ENCODE assay signal across 13 mouse cellular contexts in genomic region chr9:96573252-96573651, GRCm38 (mm10). TPM values are rescaled to one million over a fixed set of nuclear protein-coding genes. Genes with fewer than 3 reads are reported as not detected.
DNase-seq lines count a peak whose midpoint lies in the region; ATAC-seq and TF ChIP-seq lines count a peak whose summit lies in the region.
"Had no signal": no experiment of that assay in that cellular context is flagged by ENCODE, and none has a peak within 500 bp of the region (broad histone marks: within the 10 kb centered on the region; RNA-seq: fewer than 3 reads in every experiment).

No protein-coding gene starts in this region.

- DNase-seq in hindbrain, embryonic 11.5 days (ENCODE audit: low spot score) = peak; percentile 18
- peak; percentile 82 for DNase-seq in midbrain, embryonic 14.5 days
- DNase-seq in brain, embryonic 14.5 days (ENCODE audit: low read depth) = peak; percentile 53
- peak; percentile 64 for DNase-seq in splenic B cell, adult 2 months (ENCODE audit: low read depth, low spot score)
- DNase-seq in thymus, adult 2 months = no peak
- DNase-seq in cerebellum, adult 9-11 months = no peak
- DNase-seq: kidney, postnatal 25 days; liver, embryonic 13.5 days had no signal

- H3K27me3 ChIP-seq in hindbrain, embryonic 11.5 days (ENCODE audit: control insufficient read depth, insufficient read depth, low read length) = no peaks in the 10 kb centered on the region
- H3K27me3 ChIP-seq in hindbrain, embryonic 12.5 days = no peaks in the 10 kb centered on the region
- no peaks in the 10 kb centered on the region for H3K27me3 ChIP-seq in midbrain, embryonic 14.5 days (ENCODE audit: control insufficient read depth, insufficient read depth, low read length)
- H3K27me3 ChIP-seq in midbrain, embryonic 13.5 days = no peaks in the 10 kb centered on the region
- no peaks in the 10 kb centered on the region for H3K27me3 ChIP-seq in splenic B cell, adult 2 months (ENCODE audit: control insufficient read depth, insufficient read depth, low read length, poor library complexity, severe bottlenecking)
- no peaks in the 10 kb centered on the region for H3K27me3 ChIP-seq in thymus, adult 2 months (ENCODE audit: control insufficient read depth, insufficient read depth, low read length)
- H3K27me3 ChIP-seq: embryonic facial prominence, embryonic 15.5 days; liver, embryonic 13.5 days had no signal

- WGBS in hindbrain, embryonic 11.5 days = 19% methylated on average over 1 of the region's 1 CpGs
- 18% methylated on average over 1 of the region's 1 CpGs for WGBS in hindbrain, embryonic 12.5 days
- 9% methylated on average over 1 of the region's 1 CpGs for WGBS in midbrain, embryonic 14.5 days
- 7% methylated on average over 1 of the region's 1 CpGs for WGBS in midbrain, embryonic 13.5 days
- WGBS in thymus, adult 2 months = 6% methylated on average over 1 of the region's 1 CpGs

- no peak overlapping the region for H3K9ac ChIP-seq in hindbrain, embryonic 11.5 days (ENCODE audit: low read depth, low read length)
- H3K9ac ChIP-seq in hindbrain, embryonic 12.5 days = no peak overlapping the region
- no peak overlapping the region for H3K9ac ChIP-seq in midbrain, embryonic 14.5 days (replicated peaks; ENCODE audit: low read length)
- H3K9ac ChIP-seq in midbrain, embryonic 13.5 days (replicated peaks) = no peak overlapping the region
- H3K9ac ChIP-seq: embryonic facial prominence, embryonic 15.5 days; liver, embryonic 13.5 days had no signal

- no peaks in the 10 kb centered on the region for H3K4me1 ChIP-seq in hindbrain, embryonic 11.5 days (replicated peaks; ENCODE audit: control insufficient read depth, insufficient read depth, low read length)
- H3K4me1 ChIP-seq in hindbrain, embryonic 12.5 days = no peaks in the 10 kb centered on the region
- H3K4me1 ChIP-seq in midbrain, embryonic 14.5 days (ENCODE audit: control insufficient read depth, insufficient read depth, low read length) = no peaks in the 10 kb centered on the region
- no peaks in the 10 kb centered on the region for H3K4me1 ChIP-seq in midbrain, embryonic 13.5 days (replicated peaks)
- H3K4me1 ChIP-seq in thymus, adult 2 months (replicated peaks; ENCODE audit: control insufficient read depth, insufficient read depth, low read length) = peaks cover 2% of the 10 kb centered on the region; the same call in 1 of the 2 replicates
- H3K4me1 ChIP-seq: embryonic facial prominence, embryonic 15.5 days; heart, embryonic 10.5 days; liver, embryonic 13.5 days had no signal

- no peak for TF ChIP-seq POLR2A in brain, embryonic 14.5 days (IDR thresholded peaks at IDR 0.05; ENCODE audit: borderline replicate concordance, extremely low read depth, insufficient read depth, insufficient read length, poor library complexity, severe bottlenecking)
- no peak for TF ChIP-seq POLR2A in thymus, adult 2 months (IDR thresholded peaks at IDR 0.05; ENCODE audit: control insufficient read depth, extremely low read depth, insufficient read depth, low read length, poor library complexity)

- H3K36me3 ChIP-seq in hindbrain, embryonic 11.5 days (ENCODE audit: control insufficient read depth, insufficient read depth, low read length) = no peaks in the 10 kb centered on the region
- peaks cover 8% of the 10 kb centered on the region for H3K36me3 ChIP-seq in hindbrain, embryonic 12.5 days
- peaks cover 27% of the 10 kb centered on the region for H3K36me3 ChIP-seq in midbrain, embryonic 14.5 days (ENCODE audit: control insufficient read depth, insufficient read depth, low read length)
- H3K36me3 ChIP-seq in midbrain, embryonic 13.5 days = peaks cover 14% of the 10 kb centered on the region
- peaks cover 17% of the 10 kb centered on the region for H3K36me3 ChIP-seq in splenic B cell, adult 2 months (ENCODE audit: control insufficient read depth, insufficient read depth, low read length, poor library complexity, severe bottlenecking)
- peaks cover 44% of the 10 kb centered on the region for H3K36me3 ChIP-seq in thymus, adult 2 months (ENCODE audit: control insufficient read depth, insufficient read depth, low read length)
- H3K36me3 ChIP-seq: liver, embryonic 13.5 days had no signal

- no peak for ATAC-seq in hindbrain, embryonic 11.5 days (ENCODE audit: low FRiP score)
- no peak for ATAC-seq in hindbrain, embryonic 12.5 days (ENCODE audit: low FRiP score)
- no peak for ATAC-seq in midbrain, embryonic 14.5 days (ENCODE audit: low FRiP score, low TSS enrichment)
- ATAC-seq in midbrain, embryonic 13.5 days = no peak

- H3K27ac ChIP-seq in hindbrain, embryonic 11.5 days (ENCODE audit: low read depth, low read length) = no peak overlapping the region
- H3K27ac ChIP-seq in hindbrain, embryonic 12.5 days = no peak overlapping the region
- no peak overlapping the region for H3K27ac ChIP-seq in midbrain, embryonic 14.5 days (replicated peaks; ENCODE audit: low read depth, low read length)
- H3K27ac ChIP-seq in midbrain, embryonic 13.5 days = no peak overlapping the region
- no peak overlapping the region for H3K27ac ChIP-seq in thymus, adult 2 months (ENCODE audit: control insufficient read depth, insufficient read depth, low read length)
- H3K27ac ChIP-seq: embryonic facial prominence, embryonic 15.5 days; heart, embryonic 10.5 days; liver, embryonic 13.5 days had no signal

- no peak for TF ChIP-seq CTCF in brain, embryonic 14.5 days (IDR thresholded peaks at IDR 0.05; ENCODE audit: borderline replicate concordance, extremely low read depth, insufficient read depth, insufficient read length)
- TF ChIP-seq CTCF in thymus, adult 2 months (IDR thresholded peaks at IDR 0.05; ENCODE audit: borderline replicate concordance, control insufficient read depth, extremely low read depth, insufficient read depth, low read length, poor library complexity) = no peak

- H3K4me3 ChIP-seq in hindbrain, embryonic 11.5 days (ENCODE audit: low read depth, low read length) = no peak overlapping the region
- H3K4me3 ChIP-seq in hindbrain, embryonic 12.5 days = no peak overlapping the region
- no peak overlapping the region for H3K4me3 ChIP-seq in midbrain, embryonic 14.5 days (replicated peaks; ENCODE audit: low read depth, low read length)
- H3K4me3 ChIP-seq in midbrain, embryonic 13.5 days (replicated peaks) = no peak overlapping the region
- no peak overlapping the region for H3K4me3 ChIP-seq in thymus, adult 2 months (ENCODE audit: control insufficient read depth, insufficient read depth, low read length)
- H3K4me3 ChIP-seq: embryonic facial prominence, embryonic 15.5 days; heart, embryonic 10.5 days; liver, embryonic 13.5 days had no signal

- no peaks in the 10 kb centered on the region for H3K9me3 ChIP-seq in hindbrain, embryonic 11.5 days (ENCODE audit: control insufficient read depth, low read length)
- no peaks in the 10 kb centered on the region for H3K9me3 ChIP-seq in hindbrain, embryonic 12.5 days (replicated peaks)
- no peaks in the 10 kb centered on the region for H3K9me3 ChIP-seq in midbrain, embryonic 14.5 days (ENCODE audit: control insufficient read depth, low read length)
- H3K9me3 ChIP-seq in midbrain, embryonic 13.5 days = no peaks in the 10 kb centered on the region
- H3K9me3 ChIP-seq: embryonic facial prominence, embryonic 15.5 days; heart, embryonic 10.5 days; liver, embryonic 13.5 days had no signal

- H3K4me2 ChIP-seq in hindbrain, embryonic 11.5 days (replicated peaks; ENCODE audit: low read depth, low read length) = no peak overlapping the region
- no peak overlapping the region for H3K4me2 ChIP-seq in hindbrain, embryonic 12.5 days (replicated peaks)
- no peak overlapping the region for H3K4me2 ChIP-seq in midbrain, embryonic 14.5 days (ENCODE audit: low read length)
- H3K4me2 ChIP-seq in midbrain, embryonic 13.5 days (replicated peaks) = no peak overlapping the region
- H3K4me2 ChIP-seq: embryonic facial prominence, embryonic 15.5 days; liver, embryonic 13.5 days had no signal

RNA-seq across cellular contexts. Expression of gene Gm28729, which starts 48.2 kb away (rescaled TPM):
- polyA plus RNA-seq in hindbrain, embryonic 11.5 days (2014; fragmentation: Nextera tagmentation; extraction: Ambion mirVana) = 0.25 and 0.56 TPM in 2 replicates
- polyA plus RNA-seq in hindbrain, embryonic 12.5 days (2016; fragmentation: Nextera tagmentation; extraction: Ambion mirVana) = 0.52 and 0.61 TPM in 2 replicates
- polyA plus RNA-seq in midbrain, embryonic 14.5 days (2014; fragmentation: Nextera tagmentation; extraction: Ambion mirVana) = not detected in 2 replicates
- polyA plus RNA-seq in midbrain, embryonic 13.5 days (2015; fragmentation: Nextera tagmentation; extraction: Ambion mirVana) = 0.10 TPM in 1 of 2 replicates, not detected in the other
- polyA plus RNA-seq in brain, embryonic 14.5 days (2012; rRNA removed) = 0.08 and 0.18 TPM in 2 replicates
- 0.04 and 0.08 TPM in 2 replicates for polyA plus RNA-seq in thymus, adult 2 months (2012; rRNA removed)
- polyA plus RNA-seq: heart, embryonic 10.5 days; liver, embryonic 13.5 days; neural tube, embryonic 14.5 days had no signal

RNA-seq across cellular contexts. Expression of gene Rasa2, which starts 58.2 kb away (rescaled TPM):
- 16.4 and 16.8 TPM in 2 replicates for polyA plus RNA-seq in hindbrain, embryonic 11.5 days (2014; fragmentation: Nextera tagmentation; extraction: Ambion mirVana)
- polyA plus RNA-seq in hindbrain, embryonic 12.5 days (2016; fragmentation: Nextera tagmentation; extraction: Ambion mirVana) = 20.2 and 20.4 TPM in 2 replicates
- 15.7 and 17.9 TPM in 2 replicates for polyA plus RNA-seq in midbrain, embryonic 14.5 days (2014; fragmentation: Nextera tagmentation; extraction: Ambion mirVana)
- polyA plus RNA-seq in midbrain, embryonic 13.5 days (2015; fragmentation: Nextera tagmentation; extraction: Ambion mirVana) = 15.8 and 16.7 TPM in 2 replicates
- polyA plus RNA-seq in brain, embryonic 14.5 days (2012; rRNA removed) = 7.5 and 10.7 TPM in 2 replicates
- polyA plus RNA-seq in thymus, adult 2 months (2012; rRNA removed) = 6.5 and 7.4 TPM in 2 replicates

Comparison
In these comparisons a context has a peak if more than half of its experiments do, and no peak if none do; other contexts are left out.
1. DNase-seq: peak in hindbrain, embryonic 11.5 days (single experiment), midbrain, embryonic 14.5 days (single experiment), brain, embryonic 14.5 days (single experiment) and splenic B cell, adult 2 months (single experiment); none in thymus, adult 2 months (single experiment) and cerebellum, adult 9-11 months (single experiment).